Mouse (Mus musculus) midbrain, embryonic 13.5 days (tissue): ENCODE measurements around the gene Ccdc151. TPM values are rescaled to one million over a fixed set of nuclear protein-coding genes. Genes with fewer than 3 reads are reported as not detected.
A peak's percentile ranks its signal among the peaks of the same experiment; 100 is the strongest.

Experiments used
- ATAC-seq: fragments of 200-750 bp; cut with Nextera tagmentation; 2 replicates; pipeline ENCODE4 v1.8.0; 2017; ENCODE audit warnings: mild to moderate bottlenecking, moderate TSS enrichment, moderate library complexity
- H3K27ac ChIP-seq: fragments of 300-500 bp; sonication (generic); 2 replicates; pipeline ENCODE4 v1.5.1; 2015; ENCODE audit warnings: inconsistent platforms, mild to moderate bottlenecking, moderate library complexity
- H3K27me3 ChIP-seq: fragments of 300-500 bp; sonication (generic); 2 replicates; pipeline ENCODE4 v1.6.1; 2015; ENCODE audit warnings: mild to moderate bottlenecking, inconsistent platforms
- H3K36me3 ChIP-seq: fragments of 300-500 bp; sonication (generic); 2 replicates; pipeline ENCODE4 v1.6.1; 2015; ENCODE audit warnings: mild to moderate bottlenecking, inconsistent platforms
- H3K4me1 ChIP-seq: fragments of 300-500 bp; sonication (generic); replicated peaks from 2 replicates; pipeline ENCODE4 v1.6.1; 2015; ENCODE audit warnings: inconsistent platforms
- H3K4me2 ChIP-seq: fragments of 300-500 bp; sonication (generic); replicated peaks from 2 replicates; pipeline ENCODE4 v1.6.1; 2015; ENCODE audit warnings: moderate library complexity, mild to moderate bottlenecking, inconsistent platforms
- H3K4me3 ChIP-seq: fragments of 300-500 bp; sonication (generic); replicated peaks from 2 replicates; pipeline ENCODE4 v1.5.1; 2015; ENCODE audit warnings: mild to moderate bottlenecking, inconsistent platforms
- H3K9ac ChIP-seq: fragments of 300-500 bp; sonication (generic); replicated peaks from 2 replicates; pipeline ENCODE4 v1.6.1; 2015; ENCODE audit warnings: mild to moderate bottlenecking, inconsistent platforms
- H3K9me3 ChIP-seq: fragments of 300-500 bp; sonication (generic); 2 replicates; pipeline ENCODE4 v1.6.1; 2016; ENCODE audit warnings: mild to moderate bottlenecking, inconsistent platforms
- WGBS: fragments of 180-500 bp; shearing (Covaris S2); methylation state at CpG from one replicate; pipeline ENCODE4 v1.1.7; 2015; 5-methylcytosine and 5-hydroxymethylcytosine counted together
- polyA plus RNA-seq: library from polyadenylated mRNA; unstranded; fragments of >200 nt; fragmentation: Nextera tagmentation; extraction: Ambion mirVana; gene quantifications from 2 replicates; pipeline ENCODE4 v1.2.1, GENCODE M21; 2015

Ccdc151 gene
- polyA plus RNA-seq, 1 experiment from 2014 or later: 3.9 TPM

DNA sequence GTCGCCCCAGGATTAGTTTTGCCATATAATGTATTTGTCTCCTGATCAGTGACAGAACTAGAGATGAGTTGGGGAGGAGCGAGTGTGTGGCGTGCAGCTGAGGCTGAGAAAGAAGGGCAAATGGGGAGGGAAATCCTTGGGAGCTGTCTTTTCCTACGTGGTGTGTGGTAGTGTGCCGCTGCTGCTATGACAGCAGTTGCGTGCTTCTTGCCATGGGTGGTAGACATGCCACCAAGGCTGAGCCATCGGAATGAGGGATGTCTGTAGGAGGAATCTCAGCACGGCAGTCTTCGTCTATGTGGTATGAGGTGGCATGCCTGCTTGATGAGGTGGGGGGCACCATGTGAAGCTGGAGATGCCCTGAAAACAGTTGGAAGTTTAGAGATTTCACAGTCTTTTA lies 28.0 kb upstream of the Ccdc151 start:
- ATAC-seq: no peak
- Histone ChIP-seq H3K4me2 (no peak overlapping the region), H3K4me3 (no peak overlapping the region), H3K4me1 (peaks cover 36% of the 10 kb centered on the region), H3K27me3 (no peaks in the 10 kb centered on the region), H3K36me3 (peaks cover 89% of the 10 kb centered on the region), H3K9me3 (no peaks in the 10 kb centered on the region), H3K9ac (no peak overlapping the region), H3K27ac (no peak overlapping the region)
- WGBS: 93% methylated on average over 9 of the region's 9 CpGs

DNA sequence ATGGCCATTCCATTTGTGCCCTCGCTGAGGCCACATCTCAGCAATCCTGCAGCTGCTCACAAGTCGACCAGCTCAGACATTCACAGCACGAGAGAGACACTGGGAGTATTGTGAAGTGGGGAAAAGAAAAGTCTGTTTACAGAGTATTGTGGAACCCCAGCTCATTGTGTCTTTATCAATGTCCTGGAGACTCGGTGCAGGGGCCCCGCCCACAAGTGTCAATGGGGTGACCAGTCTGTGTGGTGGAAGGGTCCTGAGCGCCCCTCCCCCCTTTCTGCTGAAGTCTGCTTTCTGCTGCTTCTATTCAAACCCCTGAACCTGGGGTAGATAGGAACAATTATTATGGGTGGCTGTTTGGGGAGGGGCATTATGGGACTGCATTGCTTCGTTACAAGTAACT lies 26.0 kb upstream of the Ccdc151 start:
- peak; percentile 21; the same call in 1 of the 2 replicates for ATAC-seq
- Histone ChIP-seq H3K4me3 (no peak overlapping the region), H3K4me1 (peaks cover 34% of the 10 kb centered on the region), H3K36me3 (peaks cover 88% of the 10 kb centered on the region), H3K4me2 (no peak overlapping the region), H3K9ac (no peak overlapping the region), H3K27ac (0 out of 2 replicates have a peak overlapping the region, but pooled peaks have one; percentile 45), H3K9me3 (no peaks in the 10 kb centered on the region), H3K27me3 (no peaks in the 10 kb centered on the region)
- 31% methylated on average over 7 of the region's 7 CpGs for WGBS

DNA sequence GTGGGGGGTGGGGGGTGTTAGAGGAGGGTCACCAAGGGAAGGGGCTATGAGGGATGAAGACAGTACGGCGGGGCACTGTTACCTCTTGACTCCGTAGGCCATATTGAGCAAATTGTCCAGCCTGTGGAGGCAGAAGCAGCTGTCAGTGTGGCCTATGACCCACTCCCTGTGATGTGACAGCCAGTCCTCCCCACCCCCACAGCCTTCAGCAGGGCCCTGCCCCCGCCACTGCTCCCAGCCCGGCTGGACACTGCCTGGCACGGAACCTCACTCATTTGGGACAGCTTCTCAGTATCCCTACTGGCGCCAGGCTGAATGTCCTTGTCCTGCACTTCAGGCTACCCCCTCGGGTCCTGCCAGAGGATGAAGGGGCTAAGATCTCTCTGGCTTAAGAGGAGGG lies 22.2 kb upstream of the Ccdc151 start:
- Histone ChIP-seq H3K27ac (0 out of 2 replicates have a peak overlapping the region, but pooled peaks have one; percentile 9), H3K27me3 (no peaks in the 10 kb centered on the region), H3K9ac (no peak overlapping the region), H3K4me2 (no peak overlapping the region), H3K9me3 (no peaks in the 10 kb centered on the region), H3K4me3 (no peak overlapping the region), H3K4me1 (peaks cover 30% of the 10 kb centered on the region), H3K36me3 (peaks cover 75% of the 10 kb centered on the region)
- WGBS: 51% methylated on average over 8 of the region's 8 CpGs
- ATAC-seq: peak; percentile 22; the same call in 1 of the 2 replicates

DNA sequence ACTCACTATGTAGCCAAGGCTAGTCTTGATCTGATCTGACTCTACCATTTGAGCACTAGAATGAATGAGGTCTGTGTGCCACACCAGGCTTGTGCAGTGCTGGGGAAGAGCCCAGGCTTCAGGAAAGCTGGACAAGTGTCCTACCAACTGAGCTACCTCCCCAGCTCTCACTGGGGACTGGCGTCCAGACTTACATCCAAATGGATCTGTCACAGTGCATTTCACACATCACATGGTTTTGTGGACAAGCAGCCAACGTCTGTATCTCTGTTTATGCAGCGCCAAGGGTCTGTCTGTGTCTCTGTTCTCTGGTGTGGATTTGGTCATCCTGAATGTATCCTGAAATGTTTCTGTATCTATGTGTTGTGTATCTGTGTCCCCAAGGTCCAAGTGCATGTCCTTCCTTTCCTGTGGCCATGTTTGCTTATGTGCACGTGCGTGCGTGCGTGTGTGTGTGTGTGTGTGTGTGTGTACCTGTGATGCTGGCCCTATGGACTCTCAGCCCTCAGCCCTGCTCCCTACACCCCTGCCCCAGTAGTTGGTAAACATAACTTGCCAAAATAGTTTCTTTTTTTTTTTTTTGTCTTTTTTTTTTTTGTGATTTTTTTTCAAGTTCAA lies 14.9 kb upstream of the Ccdc151 start:
- no peaks in the 10 kb centered on the region for H3K9me3 ChIP-seq
- peaks cover 76% of the 10 kb centered on the region for H3K36me3 ChIP-seq
- H3K27ac ChIP-seq: no peak overlapping the region
- 0 out of 2 replicates have a peak, but pooled peaks cover 2% of the 10 kb centered on the region for H3K4me1 ChIP-seq
- no peak overlapping the region for H3K9ac ChIP-seq
- H3K27me3 ChIP-seq: no peaks in the 10 kb centered on the region
- no peak overlapping the region for H3K4me2 ChIP-seq
- 73% methylated on average over 7 of the region's 7 CpGs for WGBS
- no peak for ATAC-seq
- H3K4me3 ChIP-seq: no peak overlapping the region

DNA sequence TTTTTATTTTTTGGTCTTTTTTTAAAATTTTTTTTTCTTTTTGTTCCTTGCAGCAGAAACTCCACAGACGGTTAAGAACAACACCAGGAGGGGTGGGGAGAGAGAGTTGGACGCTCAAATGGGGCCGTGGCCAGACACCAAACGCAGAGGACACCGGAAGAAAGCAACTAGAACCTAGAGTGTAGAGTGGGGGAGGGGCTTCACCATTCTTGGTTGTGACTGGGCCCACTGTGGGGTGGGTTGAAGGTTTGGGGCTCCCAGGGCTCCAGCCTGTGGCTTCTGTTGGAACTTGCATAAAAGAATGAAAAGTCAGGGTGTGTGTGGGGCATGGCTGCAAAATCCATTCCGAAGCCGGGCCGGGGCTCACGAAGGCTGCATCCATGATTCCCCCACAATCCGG lies 13.8 kb upstream of the Ccdc151 start:
- 69% methylated on average over 10 of the region's 10 CpGs for WGBS
- ATAC-seq: no peak
- no peak overlapping the region for H3K9ac ChIP-seq
- 0 out of 2 replicates have a peak, but pooled peaks cover 2% of the 10 kb centered on the region for H3K4me1 ChIP-seq
- H3K27ac ChIP-seq: peak overlapping the region; percentile 39; the same call in 1 of the 2 replicates
- H3K36me3 ChIP-seq: peaks cover 85% of the 10 kb centered on the region
- no peaks in the 10 kb centered on the region for H3K27me3 ChIP-seq
- no peak overlapping the region for H3K4me2 ChIP-seq
- H3K4me3 ChIP-seq: no peak overlapping the region
- H3K9me3 ChIP-seq: no peaks in the 10 kb centered on the region

DNA sequence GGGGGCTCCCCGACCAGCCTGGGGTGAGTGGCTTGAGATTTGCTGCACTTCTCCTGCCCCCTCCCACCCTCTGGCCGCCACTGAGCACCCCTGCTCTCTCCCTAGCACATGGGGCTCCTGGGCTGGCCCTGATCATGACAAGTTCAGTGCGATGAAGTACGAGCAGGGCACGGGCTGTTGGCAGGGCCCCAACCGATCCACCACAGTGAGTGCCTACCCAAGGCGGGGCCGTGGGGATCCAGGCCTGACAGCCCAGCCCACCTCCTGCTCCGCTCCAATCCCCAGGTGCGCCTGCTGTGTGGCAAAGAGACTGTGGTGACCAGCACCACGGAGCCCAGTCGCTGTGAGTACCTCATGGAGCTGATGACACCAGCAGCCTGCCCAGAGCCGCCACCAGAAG lies 10.3 kb upstream of the Ccdc151 start:
- H3K9me3 ChIP-seq: no peaks in the 10 kb centered on the region
- H3K27me3 ChIP-seq: no peaks in the 10 kb centered on the region
- ATAC-seq: peak; percentile 18
- H3K4me2 ChIP-seq: no peak overlapping the region
- H3K36me3 ChIP-seq: peaks cover 93% of the 10 kb centered on the region
- no peak overlapping the region for H3K9ac ChIP-seq
- H3K27ac ChIP-seq: no peak overlapping the region
- H3K4me1 ChIP-seq: 0 out of 2 replicates have a peak, but pooled peaks cover 6% of the 10 kb centered on the region
- H3K4me3 ChIP-seq: no peak overlapping the region
- 92% methylated on average over 13 of the region's 13 CpGs for WGBS

DNA sequence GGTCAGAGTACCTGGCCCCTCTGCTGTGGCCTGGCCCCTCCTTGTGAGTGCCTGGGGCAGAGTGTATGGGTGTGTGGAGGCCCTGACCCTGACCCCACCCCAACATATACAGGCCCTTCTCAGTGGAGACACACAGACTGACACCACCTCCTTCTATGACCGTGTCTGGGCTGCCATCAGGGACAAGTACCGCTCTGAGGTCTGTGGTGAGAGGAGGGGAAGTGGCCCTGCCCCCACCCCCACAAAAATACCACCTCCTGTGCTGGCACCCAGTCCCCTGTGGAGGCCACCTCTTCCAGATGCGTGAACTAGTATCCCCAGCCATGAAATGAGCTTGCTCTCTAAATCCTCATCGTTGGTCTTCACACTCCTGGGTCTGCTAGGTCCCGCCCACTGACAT lies 8.6 kb upstream of the Ccdc151 start:
- 92% methylated on average over 5 of the region's 5 CpGs for WGBS
- H3K4me1 ChIP-seq: peaks cover 9% of the 10 kb centered on the region; the same call in 1 of the 2 replicates
- no peak overlapping the region for H3K4me2 ChIP-seq
- peak; percentile 31; the same call in 1 of the 2 replicates for ATAC-seq
- H3K4me3 ChIP-seq: no peak overlapping the region
- H3K36me3 ChIP-seq: peaks cover 96% of the 10 kb centered on the region
- 0 out of 2 replicates have a peak overlapping the region, but pooled peaks have one; percentile 2 for H3K27ac ChIP-seq
- no peaks in the 10 kb centered on the region for H3K9me3 ChIP-seq
- H3K27me3 ChIP-seq: no peaks in the 10 kb centered on the region
- no peak overlapping the region for H3K9ac ChIP-seq

DNA sequence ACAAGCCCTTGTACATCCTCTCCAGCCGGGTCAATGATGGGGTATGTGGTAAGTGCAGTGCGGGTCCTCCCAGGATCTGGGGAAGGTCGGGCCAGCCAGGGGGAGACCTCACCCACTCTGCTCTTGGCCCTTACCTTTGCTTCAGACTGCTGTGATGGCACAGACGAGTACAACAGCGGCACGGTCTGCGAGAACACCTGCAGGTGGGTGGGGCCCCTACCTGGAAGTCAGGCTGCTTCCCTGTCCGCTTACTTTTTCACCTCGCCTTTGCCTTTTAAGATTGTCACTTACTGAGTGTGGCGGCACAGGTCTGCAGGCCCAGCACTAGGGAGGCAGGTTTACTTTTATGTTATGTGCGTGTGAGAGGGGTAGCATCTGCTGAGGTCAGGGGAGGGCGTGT lies 2.1 kb upstream of the Ccdc151 start:
- Histone ChIP-seq H3K27me3 (no peaks in the 10 kb centered on the region), H3K9ac (0 out of 2 replicates have a peak overlapping the region, but pooled peaks have one; percentile 1), H3K4me2 (peak overlapping the region; percentile 94), H3K36me3 (peaks cover 56% of the 10 kb centered on the region), H3K9me3 (no peaks in the 10 kb centered on the region), H3K4me3 (no peak overlapping the region; the same call in 1 of the 2 replicates), H3K4me1 (peaks cover 43% of the 10 kb centered on the region), H3K27ac (no peak overlapping the region)
- no peak for ATAC-seq
- 94% methylated on average over 12 of the region's 12 CpGs for WGBS

DNA sequence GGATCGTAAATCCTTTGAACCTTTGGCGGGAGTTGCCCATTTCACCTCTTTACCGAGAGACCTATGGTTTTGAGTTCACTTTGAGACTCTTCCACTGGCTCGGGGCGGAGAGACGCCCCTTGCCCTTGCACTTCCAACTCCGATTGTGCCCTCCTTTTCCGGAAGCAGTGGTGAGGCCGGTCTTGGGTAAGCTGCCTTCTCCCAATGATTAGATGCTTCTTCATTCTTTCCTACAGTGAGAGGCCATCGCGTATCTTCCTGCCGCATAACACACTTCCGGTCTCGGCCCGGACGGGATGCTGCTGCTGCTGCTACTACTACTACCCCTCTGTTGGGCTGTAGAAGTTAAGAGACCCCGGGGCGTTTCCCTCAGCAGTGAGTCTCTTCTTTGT lies 725 bp upstream of the Ccdc151 start:
- Histone ChIP-seq H3K4me3 (peak overlapping the region; percentile 85), H3K9ac (peak overlapping the region; percentile 83), H3K27ac (peak overlapping the region; percentile 84), H3K4me2 (peak overlapping the region; percentile 94), H3K9me3 (no peaks in the 10 kb centered on the region), H3K27me3 (no peaks in the 10 kb centered on the region), H3K4me1 (peaks cover 43% of the 10 kb centered on the region), H3K36me3 (peaks cover 43% of the 10 kb centered on the region)
- WGBS: under 1% methylated on average over 18 of the region's 18 CpGs
- ATAC-seq: peak; percentile 19

DNA sequence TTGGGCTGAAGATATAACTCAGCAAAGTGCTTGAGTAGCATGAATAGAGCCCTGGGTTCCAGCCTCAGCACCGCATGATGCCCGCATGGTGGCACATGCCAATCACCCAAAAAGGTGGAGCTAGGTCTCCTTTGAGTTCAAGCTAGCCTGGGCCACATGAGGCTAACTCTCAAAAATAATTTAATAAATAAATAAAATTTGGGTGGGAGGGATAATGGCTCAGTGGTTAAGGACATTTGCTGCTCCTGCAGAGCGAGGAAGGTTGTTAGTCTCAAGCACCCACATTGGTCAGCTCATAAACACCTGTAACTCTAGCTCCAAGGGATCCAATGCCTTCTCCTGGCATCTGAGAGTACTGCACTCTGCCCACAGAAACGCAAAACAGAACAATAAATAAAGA lies 801 bp downstream of the Ccdc151 start:
- Histone ChIP-seq H3K4me3 (peak overlapping the region; percentile 35; the same call in 1 of the 2 replicates), H3K36me3 (peaks cover 27% of the 10 kb centered on the region), H3K27me3 (no peaks in the 10 kb centered on the region), H3K9me3 (no peaks in the 10 kb centered on the region), H3K9ac (no peak overlapping the region), H3K4me2 (peak overlapping the region; percentile 63), H3K4me1 (peaks cover 43% of the 10 kb centered on the region), H3K27ac (peak overlapping the region; percentile 80; the same call in 1 of the 2 replicates)
- 82% methylated on average over 4 of the region's 4 CpGs for WGBS
- no peak for ATAC-seq

DNA sequence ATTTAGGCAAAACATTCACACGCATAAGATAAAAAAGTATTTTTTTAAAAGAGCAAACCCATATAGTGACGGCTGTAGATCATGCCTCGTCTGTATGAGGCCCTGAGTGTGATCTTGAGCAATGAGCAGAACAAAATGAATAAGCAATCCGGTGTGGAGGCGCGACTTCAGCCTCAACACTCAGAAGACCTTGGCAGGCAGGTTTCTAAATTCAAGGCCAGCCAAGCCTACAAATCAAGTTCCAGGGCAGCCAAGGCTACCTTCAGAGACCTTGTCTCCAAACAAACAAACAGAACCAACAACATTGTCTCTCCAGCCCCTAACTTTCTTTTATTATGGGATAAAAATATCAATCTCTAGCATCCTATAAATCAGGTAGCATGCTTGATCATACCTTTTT lies 2.1 kb downstream of the Ccdc151 start:
- WGBS: 89% methylated on average over 6 of the region's 6 CpGs

DNA sequence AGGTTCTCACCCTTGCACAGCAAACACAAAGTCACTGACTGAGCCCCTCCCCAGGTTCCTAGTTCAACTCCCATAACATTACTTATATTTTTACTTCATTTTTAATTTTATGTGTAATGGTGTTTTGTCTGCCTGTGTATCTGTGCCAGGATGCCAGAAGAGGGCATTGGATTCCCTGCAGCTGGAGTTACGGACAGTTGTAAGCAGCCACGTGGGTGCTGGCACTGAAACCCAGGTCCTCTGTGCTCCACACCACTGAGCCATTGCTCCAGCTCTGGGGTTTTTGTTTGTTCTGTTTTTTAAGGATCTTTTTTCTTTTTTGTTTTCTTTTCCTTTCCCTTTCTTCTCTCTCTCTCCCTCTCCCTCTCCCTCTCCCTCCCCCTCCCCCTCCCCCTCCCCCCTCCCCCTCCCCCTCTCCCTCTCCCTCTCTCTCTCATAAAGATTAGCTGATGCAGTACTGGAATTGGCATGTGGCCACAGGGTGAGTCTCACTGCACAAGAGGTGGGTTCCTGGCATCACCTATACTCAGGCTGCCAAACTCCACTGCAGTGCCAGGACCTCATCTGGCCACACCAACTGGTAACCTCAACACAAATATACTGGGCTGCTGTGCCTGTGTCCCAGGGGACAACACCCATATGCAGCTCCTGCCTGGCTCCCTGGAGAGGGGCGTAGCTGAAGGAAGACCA lies 6.1 kb downstream of the Ccdc151 start:
- Histone ChIP-seq H3K9ac (no peak overlapping the region), H3K9me3 (no peaks in the 10 kb centered on the region), H3K4me3 (no peak overlapping the region), H3K4me1 (peaks cover 1% of the 10 kb centered on the region; the same call in 1 of the 2 replicates), H3K36me3 (no peaks in the 10 kb centered on the region; the same call in 1 of the 2 replicates), H3K27me3 (peaks cover 18% of the 10 kb centered on the region), H3K4me2 (no peak overlapping the region), H3K27ac (no peak overlapping the region)
- 94% methylated on average over 3 of the region's 3 CpGs for WGBS
- no peak for ATAC-seq

More for the DNA sequence above, 2.1 kb downstream of the Ccdc151 start:
- Histone ChIP-seq H3K9ac (no peak overlapping the region), H3K4me2 (no peak overlapping the region), H3K4me1 (peaks cover 30% of the 10 kb centered on the region), H3K27ac (no peak overlapping the region), H3K9me3 (no peaks in the 10 kb centered on the region), H3K27me3 (no peaks in the 10 kb centered on the region), H3K4me3 (no peak overlapping the region), H3K36me3 (peaks cover 14% of the 10 kb centered on the region)
- ATAC-seq: no peak
